ENCODE assay signal across 15 mouse cellular contexts in the genomic region with DNA sequence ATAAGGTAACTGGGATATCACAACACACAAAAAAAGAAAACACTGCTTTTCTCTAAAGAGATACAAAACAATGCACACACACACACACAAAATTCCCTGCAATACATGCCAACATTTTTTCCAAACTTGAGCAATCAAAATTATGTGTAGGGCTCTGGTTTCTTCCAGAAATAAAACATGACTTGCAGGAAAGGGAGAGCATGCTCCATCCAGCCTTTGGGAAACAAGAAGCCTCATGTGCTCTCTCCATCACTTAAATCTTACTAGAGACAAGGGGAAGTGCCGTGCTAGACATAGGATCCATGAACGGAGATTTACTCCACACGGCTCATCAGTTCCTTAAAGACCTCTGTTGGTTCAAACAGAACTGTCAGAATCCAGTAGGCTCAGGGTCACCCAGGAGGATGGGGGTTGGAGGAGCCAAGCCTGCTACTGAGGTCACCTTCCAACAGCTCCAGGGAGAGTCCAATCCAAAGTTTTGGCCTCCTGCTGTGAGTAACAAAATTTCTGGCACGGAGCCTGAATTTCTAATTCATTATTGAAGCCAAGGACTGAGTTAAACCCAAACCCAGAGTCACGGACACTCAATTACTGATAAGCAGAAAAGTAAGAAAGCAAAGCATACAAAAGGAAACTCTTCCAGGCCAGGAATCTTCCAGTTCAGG. TPM values are rescaled to one million over a fixed set of nuclear protein-coding genes. Genes with fewer than 3 reads are reported as not detected.
DNase-seq lines count a peak whose midpoint lies in the region; ATAC-seq and TF ChIP-seq lines count a peak whose summit lies in the region.
"Had no signal": no experiment of that assay in that cellular context is flagged by ENCODE, and none has a peak within 500 bp of the region (broad histone marks: within the 10 kb centered on the region; RNA-seq: fewer than 3 reads in every experiment).

No protein-coding gene starts in this region.

- peak; percentile 94 for DNase-seq in kidney, adult 2 months
- DNase-seq in retina, postnatal 1 day: peak; percentile 47
- no peak for DNase-seq in retina, embryonic 14.5 days (ENCODE audit: low spot score)
- DNase-seq in kidney, adult 9 months: peak; percentile 96
- peak; percentile 53 for DNase-seq in testis, postnatal 14 days (ENCODE audit: low spot score)
- no peak for DNase-seq in left cerebral cortex, postnatal 10 days (ENCODE audit: extremely low spot score in 1 of 2, low spot score in 2 of 2)
- DNase-seq in gastrocnemius, postnatal 4 days (ENCODE audit: low spot score in 2 of 2): no peak
- DNase-seq: cerebellum, postnatal 36 days; gastrocnemius, postnatal 25 days had no signal

- peak overlapping the region; percentile 30; the same call in 1 of the 2 replicates for H3K4me3 ChIP-seq in kidney, adult 2 months (ENCODE audit: insufficient read depth, low read depth, low read length)
- no peak overlapping the region for H3K4me3 ChIP-seq in kidney, embryonic 15.5 days (replicated peaks)
- H3K4me3 ChIP-seq: embryonic facial prominence, embryonic 13.5 days; layer of hippocampus, adult 2 months; stomach, embryonic 15.5 days had no signal

- peaks cover 19% of the 10 kb centered on the region for H3K4me1 ChIP-seq in kidney, adult 2 months (ENCODE audit: control insufficient read depth, insufficient read depth, low read length)
- peaks cover 28% of the 10 kb centered on the region for H3K4me1 ChIP-seq in kidney, embryonic 15.5 days

- intact Hi-C loops in left cerebral cortex, postnatal 10 days (cut with DNase I): loop anchor here (10.0 kb wide), 2 partner anchors 172 to 202 kb away; no protein-coding TSS in a partner anchor

- TF ChIP-seq POLR2A in kidney, adult 2 months (IDR thresholded peaks at IDR 0.05; ENCODE audit: low read depth, low read length): no peak

- no peak overlapping the region for H3K4me2 ChIP-seq in kidney, embryonic 15.5 days
- H3K4me2 ChIP-seq: embryonic facial prominence, embryonic 13.5 days; stomach, embryonic 15.5 days had no signal

- no peaks in the 10 kb centered on the region for H3K36me3 ChIP-seq in kidney, adult 2 months (ENCODE audit: control insufficient read depth, insufficient read depth, low read length)
- H3K36me3 ChIP-seq in kidney, embryonic 15.5 days: no peaks in the 10 kb centered on the region
- H3K36me3 ChIP-seq: embryonic facial prominence, embryonic 13.5 days; stomach, embryonic 15.5 days had no signal

- no peaks in the 10 kb centered on the region for H3K9me3 ChIP-seq in kidney, embryonic 15.5 days (replicated peaks)
- H3K9me3 ChIP-seq: embryonic facial prominence, embryonic 13.5 days; stomach, embryonic 15.5 days had no signal

- WGBS in kidney, adult 2 months: 27% methylated on average over 5 of the region's 5 CpGs
- 47% methylated on average over 5 of the region's 5 CpGs for WGBS in kidney, embryonic 15.5 days

- no peak for TF ChIP-seq CTCF in kidney, adult 2 months (conservative IDR thresholded peaks at IDR 0.05; ENCODE audit: insufficient read depth, insufficient read length, low read depth, low read length)

- H3K9ac ChIP-seq in kidney, embryonic 15.5 days: no peak overlapping the region
- H3K9ac ChIP-seq: embryonic facial prominence, embryonic 13.5 days; stomach, embryonic 15.5 days had no signal

- peak overlapping the region; percentile 98 for H3K27ac ChIP-seq in kidney, adult 2 months (ENCODE audit: insufficient read depth, low read depth, low read length)
- H3K27ac ChIP-seq in kidney, embryonic 15.5 days: no peak overlapping the region
- H3K27ac ChIP-seq: embryonic facial prominence, embryonic 13.5 days; layer of hippocampus, adult 2 months; stomach, embryonic 15.5 days had no signal

- no peaks in the 10 kb centered on the region; the same call in 1 of the 2 replicates for H3K27me3 ChIP-seq in kidney, adult 2 months (replicated peaks; ENCODE audit: control insufficient read depth, insufficient read depth, low read length)
- H3K27me3 ChIP-seq in kidney, embryonic 15.5 days: no peaks in the 10 kb centered on the region
- H3K27me3 ChIP-seq: embryonic facial prominence, embryonic 13.5 days; stomach, embryonic 15.5 days had no signal

- ATAC-seq in kidney, embryonic 15.5 days (replicated peaks; ENCODE audit: low FRiP score): no peak
- ATAC-seq: forebrain, embryonic 16.5 days; hindbrain, embryonic 16.5 days had no signal

RNA-seq across cellular contexts. Expression of gene Ninl, which starts 32.8 kb away (rescaled TPM):
- polyA plus RNA-seq in kidney, adult 2 months (2012; rRNA removed): 11.5 and 11.7 TPM in 2 replicates
- polyA plus RNA-seq in kidney, embryonic 15.5 days (2015; fragmentation: Nextera tagmentation; extraction: Ambion mirVana): 14.0 and 14.7 TPM in 2 replicates
- 1 to 10 TPM; 5.1 to 6.1 TPM for total RNA-seq in left cerebral cortex, postnatal 10 days (2021)
- 1 to 10 TPM in 1 of 2 experiments, under 1 TPM in 1; 0.62 to 1.5 TPM for total RNA-seq in gastrocnemius, postnatal 4 days (2021)

RNA-seq across cellular contexts. Expression of gene Nanp, which starts 32.8 kb away (rescaled TPM):
- polyA plus RNA-seq in kidney, adult 2 months (2012; rRNA removed): 4.0 and 6.1 TPM in 2 replicates
- polyA plus RNA-seq in kidney, embryonic 15.5 days (2015; fragmentation: Nextera tagmentation; extraction: Ambion mirVana): 48.1 and 54.6 TPM in 2 replicates
- total RNA-seq in left cerebral cortex, postnatal 10 days (2021): 10 to 100 TPM; 22.0 to 25.5 TPM
- 10 to 100 TPM in 1 of 2 experiments, 1 to 10 TPM in 1; 8.7 to 11.2 TPM for total RNA-seq in gastrocnemius, postnatal 4 days (2021)

Comparison
In these comparisons a context has a peak if more than half of its experiments do, and no peak if none do; other contexts are left out.
1. DNase-seq: peak in kidney, adult 2 months (single experiment), retina, postnatal 1 day (single experiment), kidney, adult 9 months (single experiment) and testis, postnatal 14 days (single experiment); none in retina, embryonic 14.5 days (single experiment), left cerebral cortex, postnatal 10 days (0 of 2) and gastrocnemius, postnatal 4 days (0 of 2).